Mouse (Mus musculus) heart, postnatal 0 days (tissue): Measurements from ENCODE around the gene Wdr90.

Source experiments
- CTCF ChIP-seq: IDR thresholded peaks from 2 replicates; pipeline ENCODE4 v1.5.1; 2016; ENCODE audit warnings: antibody characterized with exemption, control low read depth, low read depth
- EP300 ChIP-seq: IDR thresholded peaks from 2 replicates; pipeline ENCODE4 v1.6.1; 2016; ENCODE audit warnings: antibody characterized with exemption, low read depth

DNA sequence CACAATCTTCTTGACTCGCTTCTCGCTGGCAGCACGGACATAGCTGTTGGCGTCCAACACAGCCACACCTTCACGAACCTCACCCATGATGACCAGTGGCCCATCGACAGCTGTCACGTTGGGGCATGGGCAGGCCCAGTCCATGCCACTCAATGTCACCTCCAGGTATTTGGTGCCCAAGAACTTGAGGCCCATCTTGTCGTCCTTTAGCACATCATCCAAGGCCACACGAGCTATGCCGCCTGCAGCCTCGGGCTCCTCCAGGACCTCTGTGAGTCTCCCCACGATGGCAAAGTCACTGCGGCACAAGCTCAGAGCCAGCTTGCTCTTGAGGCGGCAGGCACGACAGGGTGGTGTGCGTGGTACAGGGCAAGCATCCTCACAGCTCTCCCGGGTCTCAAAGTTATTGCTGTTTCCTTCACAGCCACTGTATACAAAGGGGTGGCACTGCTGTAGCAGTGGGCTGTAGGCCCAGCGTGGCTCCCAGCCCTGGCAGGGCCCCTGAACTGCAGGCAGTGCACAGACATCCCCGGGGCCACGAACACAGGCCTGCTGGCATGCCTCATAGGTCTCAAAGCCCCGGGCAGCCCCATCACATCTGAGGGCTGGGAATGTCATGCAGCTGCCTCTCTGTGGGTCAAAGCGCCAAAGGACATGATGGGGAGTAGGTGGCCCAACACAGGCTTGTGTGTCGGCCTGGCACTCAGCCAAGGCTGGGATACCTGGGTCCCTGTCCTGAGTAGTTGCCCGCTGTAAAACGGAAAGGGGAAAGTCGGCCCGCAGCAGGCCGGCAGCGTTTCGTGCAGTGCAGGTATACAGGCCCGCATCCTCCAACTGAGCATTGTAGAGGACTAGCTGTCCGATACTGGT, 16.7 kb upstream of the Wdr90 start:
- no peak for TF ChIP-seq EP300
- TF ChIP-seq CTCF = no peak
